Mouse (Mus musculus) layer of hippocampus, adult 9-10 months (tissue): ENCODE measurements around the gene Tbx2.

Experiments used
- DNase-seq: peaks from one replicate; pipeline ENCODE4 v3.0.0; 2022; ENCODE audit warnings: low spot score

Tbx2 gene

DNA sequence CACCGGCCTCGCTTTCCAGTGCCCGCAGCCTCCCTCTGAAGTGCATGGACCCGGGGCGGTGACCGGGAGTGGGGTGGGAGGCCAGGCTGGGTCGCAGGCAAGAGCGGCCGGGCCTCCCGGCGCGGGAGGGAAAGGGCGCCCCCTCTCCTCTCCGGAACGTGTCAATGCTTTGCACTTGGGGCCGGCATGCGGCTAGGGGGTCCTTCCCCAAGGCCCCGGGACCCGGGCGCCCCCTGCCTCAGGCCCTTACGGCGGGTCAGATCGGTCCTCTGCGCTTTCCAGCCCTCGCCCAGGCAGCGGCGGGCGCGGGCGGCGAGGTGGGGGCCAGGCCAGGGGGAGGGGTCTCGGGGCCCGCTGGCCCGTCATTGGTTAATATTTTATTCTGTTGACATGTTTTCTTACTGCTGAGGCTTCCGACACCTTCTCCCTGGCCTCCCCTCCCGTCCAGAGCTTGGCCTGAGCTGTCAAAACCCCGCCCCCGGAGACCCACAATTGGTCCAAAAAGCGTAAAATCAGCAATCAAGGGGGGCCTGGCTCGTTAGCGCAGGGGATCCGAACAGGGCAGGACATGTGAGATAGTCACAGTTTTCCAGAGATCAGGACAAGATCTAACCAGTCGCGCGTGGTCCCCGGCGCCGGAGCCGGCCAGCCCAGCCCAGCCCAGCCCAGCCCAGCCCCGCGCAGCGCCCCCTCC, at the start of gene Tbx2:
Tbx2 (plus strand) TSS at position 321 of the 694 bp plus-strand sequence.
- no peak for DNase-seq

DNA sequence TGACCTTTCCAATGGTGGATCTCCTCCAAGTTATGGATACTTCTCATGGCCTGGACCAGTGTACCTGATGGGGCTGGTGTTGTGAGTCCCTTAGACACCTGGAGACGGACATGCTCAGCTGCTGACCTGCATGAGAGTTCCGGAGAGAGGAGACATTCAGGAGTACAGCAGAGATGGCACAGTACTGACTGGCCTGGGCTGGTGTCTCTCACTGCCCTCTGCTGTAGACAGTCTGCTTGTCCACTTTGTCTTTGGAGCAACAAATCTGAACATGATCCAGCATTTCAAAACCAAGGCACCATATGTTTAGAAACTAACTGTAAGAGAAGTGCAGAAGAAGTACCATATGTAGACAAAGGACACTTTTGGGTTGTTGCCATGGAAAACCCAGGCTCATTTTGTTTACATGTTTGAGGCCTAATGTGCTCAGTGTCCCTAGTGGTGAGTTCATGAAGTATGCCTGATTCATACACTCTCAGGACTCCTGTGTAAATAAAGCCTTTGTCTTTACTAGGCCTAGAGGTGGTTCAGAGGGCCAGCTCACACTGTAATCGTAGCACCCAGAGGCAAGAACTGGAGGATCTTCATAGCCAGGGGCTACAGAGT, 46.1 kb upstream of the Tbx2 start:
- peak; percentile 1 for DNase-seq

DNA sequence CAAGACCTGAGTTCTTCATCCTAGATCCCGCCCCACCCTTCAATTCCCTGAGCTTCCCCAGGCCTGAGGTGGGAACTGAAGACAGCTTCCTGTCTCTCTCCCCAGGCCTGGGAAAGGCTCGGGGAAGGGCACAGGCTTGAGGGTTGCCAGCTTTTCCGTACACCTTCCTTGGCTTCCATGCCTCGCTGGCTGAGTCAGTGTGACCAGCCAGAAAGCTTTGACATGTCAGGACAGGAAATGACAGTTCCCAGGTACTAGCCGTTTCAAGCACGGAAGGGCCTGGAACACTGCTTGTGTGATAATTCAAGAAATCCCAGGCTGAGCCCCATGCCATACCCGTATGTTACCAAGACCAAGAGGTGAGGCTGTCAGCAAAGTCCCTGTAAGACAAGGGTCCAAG, 42.6 kb upstream of the Tbx2 start:
- DNase-seq: no peak

- DNase-seq: no peak
Measured at GRCm38 (mm10) chr11:85790267-85790666, 42.1 kb upstream of the Tbx2 start.

DNA sequence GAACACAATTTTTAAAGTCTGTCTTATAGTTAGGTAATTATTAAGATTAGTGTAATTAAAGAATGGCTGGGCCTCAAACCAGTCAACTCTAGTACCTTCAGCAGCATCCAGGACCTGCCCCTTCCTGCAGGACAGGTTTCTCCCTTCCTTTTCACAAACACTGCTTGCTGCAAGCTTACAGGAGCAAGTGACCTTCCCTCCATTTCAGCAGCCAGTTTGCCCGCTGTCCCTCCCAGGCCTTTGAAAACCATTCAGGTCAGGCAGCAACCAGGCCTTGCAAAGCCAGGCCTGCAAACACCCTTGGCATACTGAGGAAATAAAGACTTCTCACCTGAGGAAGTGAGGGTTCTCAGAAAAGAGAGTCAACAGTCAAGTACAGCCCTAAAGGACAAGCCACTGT, 41.1 kb upstream of the Tbx2 start:
- no peak for DNase-seq

GRCm38 (mm10) chr11:85792534-85793215, 39.7 kb upstream of the Tbx2 start:
- no peak for DNase-seq

GRCm38 (mm10) chr11:85799456-85799855, 32.9 kb upstream of the Tbx2 start:
- DNase-seq: no peak

- no peak for DNase-seq
Measured at GRCm38 (mm10) chr11:85799856-85800255, 32.5 kb upstream of the Tbx2 start.

DNA sequence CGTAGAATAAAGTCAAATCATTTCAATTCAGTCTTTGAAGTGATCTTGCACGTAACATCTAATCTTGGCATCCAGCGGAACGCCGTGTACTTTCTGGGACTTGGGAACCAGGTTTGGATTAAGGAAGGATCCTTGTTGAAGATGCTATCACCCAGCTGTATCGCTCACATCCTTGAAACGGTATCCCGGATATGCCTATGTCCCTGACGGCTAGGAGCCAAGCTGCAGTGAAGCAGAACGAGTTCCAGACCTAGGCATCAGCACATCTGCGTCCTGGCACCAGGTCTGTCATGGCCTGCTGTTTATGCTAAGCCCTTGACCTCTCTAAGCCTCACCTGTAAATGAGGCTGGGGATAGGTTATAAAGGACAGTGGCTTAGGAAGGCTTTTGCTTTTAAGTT, 32.0 kb upstream of the Tbx2 start:
- no peak for DNase-seq

DNA sequence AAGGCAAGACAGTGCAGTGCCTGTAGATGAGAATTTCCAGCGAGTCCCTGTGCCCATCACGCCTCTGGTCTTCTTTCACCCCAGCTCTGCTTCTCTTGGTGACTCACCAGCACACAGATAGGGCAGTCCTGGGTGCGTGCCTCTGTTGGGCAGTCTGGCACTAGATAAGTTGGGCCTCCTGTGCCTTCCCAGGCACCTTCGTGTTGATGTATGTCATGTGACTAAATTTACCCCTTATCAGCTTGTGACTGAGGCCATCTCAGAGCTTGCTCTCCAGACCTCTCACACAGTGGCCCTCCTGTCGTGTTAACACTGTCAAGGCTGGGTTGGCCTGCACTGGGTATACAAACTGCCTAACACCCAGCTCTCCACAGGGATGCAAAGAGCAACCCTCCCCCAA, 28.3 kb upstream of the Tbx2 start:
- DNase-seq: no peak

GRCm38 (mm10) chr11:85805779-85806178, 26.6 kb upstream of the Tbx2 start:
- DNase-seq: no peak

- no peak for DNase-seq
Measured at GRCm38 (mm10) chr11:85807353-85807752, 25.0 kb upstream of the Tbx2 start.

GRCm38 (mm10) chr11:85811229-85811628, 21.1 kb upstream of the Tbx2 start:
- no peak for DNase-seq

DNA sequence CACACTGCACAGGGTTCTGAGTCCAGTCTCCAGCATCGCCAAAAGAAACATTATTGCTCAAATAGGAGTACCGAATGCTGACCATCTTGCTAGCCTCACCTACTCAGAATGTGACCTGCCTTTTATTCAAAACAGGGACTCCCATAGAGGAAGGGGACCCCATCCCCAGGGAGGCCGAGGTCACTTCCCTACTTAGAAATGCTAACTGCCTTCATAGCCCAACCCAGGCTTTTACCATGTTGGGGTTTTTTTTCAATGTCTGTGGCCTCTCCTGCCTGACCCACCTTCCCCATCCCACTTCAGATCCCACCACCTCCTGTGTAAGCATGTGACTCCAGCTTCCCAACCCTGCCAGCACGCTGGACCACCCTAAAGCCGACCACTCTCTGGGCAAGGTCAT, 20.7 kb upstream of the Tbx2 start:
- no peak for DNase-seq

GRCm38 (mm10) chr11:85812201-85812966, 20.0 kb upstream of the Tbx2 start:
- no peak for DNase-seq

- no peak for DNase-seq
Measured at GRCm38 (mm10) chr11:85814678-85815077, 17.7 kb upstream of the Tbx2 start.

- DNase-seq: no peak
Measured at GRCm38 (mm10) chr11:85816471-85816870, 15.9 kb upstream of the Tbx2 start.

- DNase-seq: no peak
Measured at GRCm38 (mm10) chr11:85818401-85818800, 13.9 kb upstream of the Tbx2 start.

DNA sequence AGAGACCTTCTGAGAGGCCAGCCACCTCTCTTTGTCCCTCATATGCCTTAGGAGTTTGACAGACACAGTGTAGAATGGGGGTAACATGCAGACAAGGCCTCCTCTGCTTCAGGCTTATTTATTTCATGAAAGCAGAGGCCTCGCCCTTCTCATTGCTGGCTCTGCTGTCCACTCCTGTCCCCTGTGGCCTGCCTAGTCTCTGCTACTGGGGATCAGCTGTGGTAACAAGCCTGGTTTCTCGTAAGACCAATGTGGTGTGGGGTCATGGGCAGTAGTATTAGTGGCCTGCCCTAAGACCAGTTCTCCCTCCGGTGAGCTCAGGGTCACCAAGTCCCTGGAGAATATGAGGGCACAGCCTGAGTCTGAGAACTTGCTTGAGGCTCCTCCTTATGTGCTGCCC, 11.4 kb upstream of the Tbx2 start:
- no peak for DNase-seq

DNA sequence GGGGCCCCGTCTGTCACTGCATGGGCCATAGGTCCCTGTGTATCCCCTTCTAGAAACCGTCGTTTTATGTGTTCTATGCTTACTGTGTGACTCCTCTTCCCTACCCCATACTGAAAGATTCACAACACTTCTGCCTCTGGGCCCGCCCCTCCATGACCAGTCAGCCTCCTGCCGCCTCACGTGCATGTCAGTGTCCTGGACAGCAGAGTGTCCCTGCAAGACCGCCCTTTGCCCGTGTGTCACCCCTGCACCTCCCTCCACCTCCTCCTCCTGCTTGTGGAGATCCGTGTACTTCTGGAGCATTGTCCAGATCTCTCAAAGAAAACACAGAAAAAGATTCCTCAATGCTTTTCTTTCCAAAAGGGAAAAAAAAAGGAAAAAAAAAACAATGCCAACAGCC, 10.7 kb upstream of the Tbx2 start:
- no peak for DNase-seq

- DNase-seq: no peak
Measured at GRCm38 (mm10) chr11:85823181-85823580, 9.2 kb upstream of the Tbx2 start.

GRCm38 (mm10) chr11:85823794-85824193, 8.6 kb upstream of the Tbx2 start:
- DNase-seq: no peak

DNA sequence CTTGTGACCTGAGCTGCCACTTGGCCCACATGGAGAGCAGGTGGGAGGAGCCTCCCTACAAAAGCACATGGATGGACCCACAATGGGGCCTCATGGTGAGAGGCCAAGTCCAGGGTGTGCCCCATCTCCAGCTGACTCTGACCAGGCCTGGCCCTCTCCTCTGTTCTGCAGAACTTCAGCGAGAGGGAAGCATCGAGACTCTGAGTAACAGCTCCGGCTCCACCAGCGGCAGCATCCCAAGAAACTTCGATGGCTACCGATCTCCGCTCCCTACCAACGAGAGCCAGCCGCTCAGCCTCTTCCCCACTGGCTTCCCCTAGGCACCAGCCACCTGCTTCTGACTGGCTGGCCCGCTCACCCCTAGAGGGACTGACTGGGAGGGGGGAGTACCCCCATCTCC, 7.3 kb upstream of the Tbx2 start:
- DNase-seq: no peak
